Mouse (Mus musculus) layer of hippocampus, postnatal 14 days (tissue): Measurements from ENCODE around the gene Tff1. TPM values are rescaled to one million over a fixed set of nuclear protein-coding genes. Genes with fewer than 3 reads are reported as not detected.

Source experiments
- DNase-seq, 2 experiments: peaks; one replicate each; pipeline ENCODE4 v3.0.0; 2021 to 2022; ENCODE audit warnings: low spot score in 2 of 2, mixed read lengths in 1 of 2
- long read RNA-seq, 2 experiments: library from polyadenylated mRNA; stranded (forward); transcript quantifications; one replicate each; pipeline ENCODE4 v2.0.0; 2021
- total RNA-seq, 2 experiments: library from RNA; stranded (reverse); gene quantifications; 2 replicates each; pipeline ENCODE4 v1.2.3; 2021

The Tff1 gene
- total RNA-seq = not detected
- long read RNA-seq, experiment 1 = 0 reads
- long read RNA-seq, experiment 2 = 0 reads

- DNase-seq = no peak
These were observed at the start of gene Tff1 for GRCm38 (mm10) chr17:31165127-31165526. Gene Tff1 (minus strand): TSS chr17:31165277.

GRCm38 (mm10) chr17:31211881-31212280, 46.8 kb upstream of the Tff1 start:
- no peak for DNase-seq

GRCm38 (mm10) chr17:31210299-31210698, 45.2 kb upstream of the Tff1 start:
- no peak for DNase-seq

- DNase-seq = no peak
These were observed 44.4 kb upstream of the Tff1 start for GRCm38 (mm10) chr17:31209376-31209930.

- DNase-seq = no peak
These were observed 43.6 kb upstream of the Tff1 start for GRCm38 (mm10) chr17:31208654-31209053.

GRCm38 (mm10) chr17:31207771-31208334, 42.8 kb upstream of the Tff1 start, which contains the start of gene Ubash3a:
Gene Ubash3a (plus strand): TSS chr17:31207873.
- no peak for DNase-seq

GRCm38 (mm10) chr17:31198877-31199276, 33.8 kb upstream of the Tff1 start, which contains the start of gene Tmprss3:
Gene Tmprss3 (minus strand): TSS chr17:31198977.
- DNase-seq = no peak

- no peak for DNase-seq
These were observed 31.2 kb upstream of the Tff1 start for GRCm38 (mm10) chr17:31196283-31196682.

- no peak for DNase-seq
These were observed 30.1 kb upstream of the Tff1 start for GRCm38 (mm10) chr17:31195207-31195606.

GRCm38 (mm10) chr17:31193360-31193759, 28.3 kb upstream of the Tff1 start:
- DNase-seq = no peak

GRCm38 (mm10) chr17:31192663-31193062, 27.6 kb upstream of the Tff1 start:
- DNase-seq = no peak

GRCm38 (mm10) chr17:31191825-31192224, 26.7 kb upstream of the Tff1 start:
- DNase-seq = no peak

GRCm38 (mm10) chr17:31187370-31187769, 22.3 kb upstream of the Tff1 start:
- peak; percentile 70 to 76 for DNase-seq

GRCm38 (mm10) chr17:31184269-31184990, 19.4 kb upstream of the Tff1 start:
- DNase-seq = no peak

- peak; percentile 39 to 42 for DNase-seq
These were observed 18.3 kb upstream of the Tff1 start for GRCm38 (mm10) chr17:31183180-31183974.

- no peak for DNase-seq
These were observed 16.4 kb upstream of the Tff1 start for GRCm38 (mm10) chr17:31181490-31181889.

GRCm38 (mm10) chr17:31176321-31176720, 11.2 kb upstream of the Tff1 start:
- DNase-seq = no peak

GRCm38 (mm10) chr17:31169796-31170195, 4.7 kb upstream of the Tff1 start:
- DNase-seq = no peak

- DNase-seq = no peak
These were observed 1.3 kb downstream of the Tff1 start for GRCm38 (mm10) chr17:31163821-31164220.

GRCm38 (mm10) chr17:31162607-31163006, 2.5 kb downstream of the Tff1 start:
- no peak for DNase-seq

GRCm38 (mm10) chr17:31160291-31160690, 4.8 kb downstream of the Tff1 start:
- DNase-seq = no peak

- DNase-seq = no peak
These were observed 7.2 kb downstream of the Tff1 start for GRCm38 (mm10) chr17:31157921-31158320.
